Mouse (Mus musculus): ENCODE results near the gene Lep.

The Lep gene

DNA sequence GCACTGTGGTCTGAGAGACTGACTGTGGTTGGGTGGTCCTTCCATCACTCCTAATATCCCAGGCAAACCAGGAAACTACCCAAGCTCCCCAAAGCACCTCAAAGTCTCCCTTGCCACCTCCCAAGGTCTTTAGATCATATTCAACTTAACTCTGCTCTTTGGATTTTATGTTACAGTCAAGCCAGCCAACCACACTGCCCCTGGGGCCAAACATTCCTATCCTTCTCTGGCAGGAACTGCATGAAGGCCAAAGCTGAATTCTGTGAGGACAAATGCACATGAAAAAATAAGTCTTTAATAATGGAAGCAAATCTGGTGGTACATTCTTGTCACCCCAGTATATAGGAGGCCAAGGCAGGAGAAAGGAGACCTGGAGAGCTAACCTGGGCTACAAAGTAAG, 16.0 kb upstream of the Lep start:
- no peak for DNase-seq (ENCODE audit: low spot score in 2 of 2)

DNA sequence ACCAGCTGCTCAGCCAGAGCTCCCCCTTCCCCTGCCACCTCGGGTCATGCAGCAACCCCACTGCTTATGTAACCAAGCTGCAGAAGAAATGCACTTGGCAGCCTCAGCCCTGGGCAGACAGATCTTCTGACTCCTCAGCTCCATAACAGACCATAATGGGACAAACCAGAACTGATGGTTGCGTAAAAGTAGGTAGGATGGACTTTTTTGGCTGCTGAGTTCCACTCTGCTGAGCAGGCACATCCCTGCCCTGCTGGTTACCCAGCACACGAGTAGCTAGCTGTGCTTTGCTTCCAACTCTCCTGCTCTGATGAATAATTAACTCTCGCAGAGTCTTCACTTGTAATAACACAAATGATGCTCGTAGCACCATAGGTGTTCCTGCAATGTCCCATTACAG, 10.1 kb upstream of the Lep start:
- no peak for DNase-seq (ENCODE audit: low spot score in 2 of 2)

DNA sequence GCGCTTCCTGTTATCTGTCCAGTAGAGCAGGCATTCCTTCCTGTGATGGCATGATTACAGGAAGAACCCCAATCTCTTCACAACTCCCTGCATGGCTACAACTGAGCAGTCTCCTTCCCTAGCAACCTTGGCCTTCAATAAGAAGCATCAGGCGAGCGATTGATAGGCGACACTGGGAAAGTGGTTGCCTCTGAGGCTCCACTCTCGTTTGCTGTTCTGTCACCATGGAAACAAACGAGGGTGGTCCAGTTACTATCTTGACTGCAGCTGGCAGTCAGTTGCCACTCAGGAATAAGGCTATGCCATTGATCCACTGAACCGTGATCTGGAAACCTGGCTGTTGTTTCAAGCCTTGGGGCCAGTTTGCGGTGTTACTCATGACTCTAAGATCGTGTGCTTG, 7.8 kb upstream of the Lep start:
- no peak for DNase-seq (ENCODE audit: low spot score in 2 of 2)

DNA sequence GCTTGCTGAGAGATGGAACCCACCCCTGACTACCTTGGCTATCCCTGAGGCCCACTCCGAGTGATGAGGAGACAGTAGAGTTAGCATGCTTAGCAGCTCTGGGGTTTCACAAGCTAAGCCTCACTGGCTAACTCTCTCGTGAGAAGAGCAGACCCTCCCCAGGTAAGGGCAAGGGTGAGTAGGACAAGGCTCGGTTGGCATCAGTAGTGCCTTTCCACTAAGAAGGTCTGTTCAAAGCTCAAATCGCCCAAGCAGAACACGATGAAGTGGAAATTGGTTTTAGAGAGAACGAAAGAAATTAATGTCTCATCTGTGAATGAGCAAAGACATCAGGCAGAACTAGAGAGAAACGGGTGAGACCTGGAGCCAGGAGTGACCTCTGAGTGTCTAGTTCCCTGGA, 6.8 kb upstream of the Lep start:
- no peak for DNase-seq (ENCODE audit: low spot score in 2 of 2)

DNA sequence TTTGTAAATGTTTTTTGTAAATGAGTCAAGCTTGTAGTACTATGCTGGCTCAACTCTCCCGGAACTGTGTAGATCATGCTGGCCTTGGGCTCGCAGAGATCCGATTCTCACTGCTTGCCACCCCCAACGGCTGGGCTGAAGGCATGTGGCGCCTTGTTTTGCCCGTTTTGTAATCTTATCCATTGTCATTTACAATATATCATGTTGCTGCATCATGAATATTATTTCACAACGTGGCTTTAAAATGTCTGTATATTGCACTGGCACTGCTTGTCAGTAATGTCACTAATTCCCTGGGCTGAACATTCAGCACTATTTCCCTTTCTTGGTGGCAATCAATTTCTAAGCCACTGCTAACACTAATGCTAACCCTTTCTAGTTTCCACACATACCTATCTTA, 3.6 kb upstream of the Lep start:
- DNase-seq (ENCODE audit: low spot score in 2 of 2), result no peak

DNA sequence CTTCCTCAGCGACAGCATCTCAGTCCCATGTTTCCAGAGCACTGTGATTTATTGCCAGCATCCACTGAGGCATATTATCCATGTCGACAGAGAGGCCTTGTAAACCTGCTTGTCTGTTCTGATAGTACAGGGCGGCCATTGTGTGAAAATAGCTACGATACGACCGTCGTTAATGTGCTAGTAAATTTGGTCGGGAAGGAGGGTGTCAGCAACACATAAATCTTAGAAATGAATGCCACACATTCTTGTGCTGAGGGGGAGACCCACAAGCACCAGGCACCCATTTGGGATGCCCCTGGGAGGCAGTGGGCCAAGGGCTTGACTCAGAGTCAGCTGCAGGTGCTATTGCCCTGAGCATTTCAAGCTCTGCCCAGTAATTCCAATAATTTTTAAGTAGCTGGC, 6.4 kb downstream of the Lep start:
- DNase-seq (ENCODE audit: low spot score in 2 of 2), result no peak

DNA sequence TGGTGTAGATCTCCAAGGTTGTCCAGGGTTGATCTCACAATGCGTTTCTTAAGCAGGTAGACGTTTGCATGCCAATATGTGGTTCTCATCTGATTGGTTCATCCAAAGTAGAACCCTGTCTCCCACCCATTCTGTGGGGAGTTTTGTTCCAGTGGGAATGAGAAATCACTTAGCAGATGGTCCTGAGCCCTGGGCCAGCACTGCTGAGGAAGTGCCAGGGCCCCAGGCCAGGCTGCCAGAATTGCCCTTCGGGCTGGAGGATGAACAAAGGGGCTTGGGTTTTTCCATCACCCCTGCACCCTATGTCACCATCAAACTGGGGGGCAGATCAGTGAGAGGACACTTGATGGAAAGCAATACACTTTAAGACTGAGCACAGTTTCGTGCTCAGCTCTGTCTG, 12.2 kb downstream of the Lep start:
- DNase-seq (ENCODE audit: low spot score in 2 of 2), result no peak

DNA sequence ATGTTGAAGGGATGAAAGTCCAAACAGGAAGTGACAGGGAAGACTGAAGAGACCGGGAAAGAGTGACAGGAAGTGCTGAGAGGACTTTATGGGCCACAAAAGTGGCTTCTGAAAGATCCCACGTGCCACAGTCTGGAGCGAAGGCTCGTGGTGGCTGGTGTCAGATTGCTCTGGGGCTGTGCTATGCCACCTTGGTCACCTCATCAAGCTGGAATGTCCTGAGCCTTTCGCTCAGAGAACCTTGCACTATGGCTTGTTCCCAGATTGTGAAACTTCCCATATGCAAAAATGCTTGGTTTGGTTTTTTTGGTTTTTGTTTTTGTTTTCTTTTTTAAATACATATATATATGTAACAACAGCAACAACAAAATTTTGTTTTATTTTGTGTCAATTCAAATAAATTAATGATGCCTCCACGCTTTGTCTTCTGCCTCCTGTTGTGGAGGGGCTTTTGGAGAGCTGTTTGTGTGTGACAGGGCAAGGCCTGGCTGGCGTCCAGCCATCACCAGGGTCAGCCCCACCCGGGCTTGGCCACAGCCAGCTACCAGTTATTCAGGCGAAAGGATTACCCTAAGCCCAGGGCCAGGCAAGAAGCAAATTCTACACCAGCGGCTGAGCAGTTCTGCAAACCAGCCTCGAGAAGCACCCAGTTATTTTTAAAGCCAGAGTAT, 13.6 kb downstream of the Lep start:
- no peak for DNase-seq (ENCODE audit: low spot score in 2 of 2)

DNA sequence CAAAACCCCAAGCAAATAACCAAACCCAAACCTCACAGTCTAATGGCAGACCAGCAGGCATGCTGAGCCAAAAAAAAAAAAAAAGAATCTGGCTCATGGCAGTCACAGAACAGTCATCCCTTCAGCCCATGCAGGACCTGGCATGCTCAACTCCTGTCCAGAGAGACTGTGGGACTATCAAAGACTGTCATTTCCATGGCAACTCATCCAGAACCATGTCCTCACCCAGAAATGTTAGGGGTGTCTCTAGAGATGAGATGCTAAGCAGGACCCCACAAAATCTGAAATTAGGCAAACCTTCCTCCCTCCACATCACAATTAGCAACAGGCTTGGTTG, 14.1 kb downstream of the Lep start:
- no peak for DNase-seq (ENCODE audit: low spot score in 2 of 2)

DNA sequence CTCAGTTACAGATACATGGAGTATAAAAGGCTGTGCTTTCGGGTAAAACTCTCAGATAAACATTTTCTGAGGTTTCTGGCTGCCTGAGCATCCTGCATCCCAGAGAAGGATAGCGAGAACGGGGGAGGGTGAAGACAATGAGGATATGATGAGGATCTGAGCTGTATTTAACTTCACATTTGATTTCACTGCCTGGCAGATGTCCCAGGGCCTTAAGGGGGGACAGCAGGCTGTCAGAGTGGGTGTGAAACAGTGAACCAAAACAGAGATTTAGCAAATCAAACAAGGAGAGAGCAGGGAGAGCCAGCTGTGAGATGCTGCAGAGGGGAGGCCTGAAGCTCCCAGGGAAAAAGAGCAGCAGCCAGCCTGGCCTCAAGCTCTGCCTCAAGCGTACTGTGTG, 19.3 kb downstream of the Lep start:
- no peak for DNase-seq (ENCODE audit: low spot score in 2 of 2)

DNA sequence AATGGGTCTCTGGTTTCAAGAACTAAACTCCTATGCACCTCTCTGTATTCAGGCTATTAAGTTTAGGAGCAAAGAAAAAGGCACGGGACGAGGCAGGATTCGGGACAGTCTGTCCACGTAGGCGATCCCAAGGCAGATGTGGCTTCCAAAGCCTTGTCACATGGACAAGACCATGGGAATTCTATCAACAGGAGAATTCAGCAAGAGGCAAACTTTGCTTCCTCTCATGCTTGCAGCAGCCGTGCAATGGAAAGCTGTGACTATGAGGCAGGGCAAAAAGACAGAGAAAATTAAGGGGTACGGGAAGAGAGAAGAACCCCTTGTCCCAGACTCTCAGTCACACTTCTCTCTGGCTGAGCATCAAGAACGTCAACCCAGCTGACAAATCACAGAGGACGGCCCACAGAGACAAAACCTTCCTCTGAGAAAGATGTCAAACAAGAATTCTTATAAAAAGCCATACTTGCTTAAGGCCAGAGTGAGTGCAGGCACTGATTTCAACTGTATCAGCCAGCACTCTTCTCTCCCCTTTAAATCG, 21.9 kb downstream of the Lep start:
- no peak for DNase-seq (ENCODE audit: low spot score in 2 of 2)

DNA sequence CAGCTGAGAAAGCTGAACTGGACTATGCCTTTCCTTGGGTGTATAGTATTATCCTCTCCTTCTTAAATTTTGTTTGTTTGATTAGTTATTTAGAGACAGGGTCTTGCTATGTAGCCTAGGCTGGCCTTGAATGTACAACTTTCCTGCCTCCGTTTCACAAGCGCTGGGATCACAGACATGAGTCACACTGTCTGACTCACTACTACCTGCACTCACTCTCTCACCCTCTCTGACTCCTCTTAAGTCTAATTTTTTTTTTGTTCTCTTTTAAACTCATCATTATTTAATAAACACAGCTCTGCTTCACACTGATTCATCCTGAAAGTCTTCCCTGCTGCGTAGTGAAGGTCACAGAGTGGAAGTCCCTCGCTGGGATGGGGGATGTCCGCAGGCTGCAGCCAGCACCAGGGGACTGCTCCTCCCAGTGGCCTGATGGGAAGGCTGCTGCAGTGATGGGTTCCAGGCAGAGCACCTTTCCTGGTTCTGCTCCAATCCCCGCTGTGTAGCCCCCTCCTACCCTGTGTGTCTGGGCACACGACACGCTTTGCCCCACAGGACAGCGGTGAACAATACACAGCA, 22.8 kb downstream of the Lep start:
- no peak for DNase-seq (ENCODE audit: low spot score in 2 of 2)

DNA sequence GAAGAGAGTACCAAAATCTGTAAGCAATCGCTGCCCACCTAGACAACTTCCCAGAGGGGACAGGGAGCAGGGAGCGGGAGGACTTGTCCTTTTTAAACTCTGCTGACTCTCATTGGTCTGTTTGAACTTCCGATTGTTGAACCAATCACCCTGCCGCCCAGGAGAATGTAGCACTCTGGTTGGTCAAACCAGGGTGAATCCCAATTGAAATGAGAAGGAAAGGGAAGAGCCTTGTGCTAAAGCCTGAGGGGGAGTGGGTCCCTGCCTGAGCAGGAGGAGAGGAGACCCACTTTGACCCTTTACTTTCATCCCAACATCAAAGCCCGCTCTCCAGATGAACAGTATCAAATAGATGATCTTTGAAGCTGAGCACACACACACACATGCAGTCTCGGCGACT, 24.4 kb downstream of the Lep start:
- DNase-seq (ENCODE audit: low spot score in 2 of 2), result no peak

DNA sequence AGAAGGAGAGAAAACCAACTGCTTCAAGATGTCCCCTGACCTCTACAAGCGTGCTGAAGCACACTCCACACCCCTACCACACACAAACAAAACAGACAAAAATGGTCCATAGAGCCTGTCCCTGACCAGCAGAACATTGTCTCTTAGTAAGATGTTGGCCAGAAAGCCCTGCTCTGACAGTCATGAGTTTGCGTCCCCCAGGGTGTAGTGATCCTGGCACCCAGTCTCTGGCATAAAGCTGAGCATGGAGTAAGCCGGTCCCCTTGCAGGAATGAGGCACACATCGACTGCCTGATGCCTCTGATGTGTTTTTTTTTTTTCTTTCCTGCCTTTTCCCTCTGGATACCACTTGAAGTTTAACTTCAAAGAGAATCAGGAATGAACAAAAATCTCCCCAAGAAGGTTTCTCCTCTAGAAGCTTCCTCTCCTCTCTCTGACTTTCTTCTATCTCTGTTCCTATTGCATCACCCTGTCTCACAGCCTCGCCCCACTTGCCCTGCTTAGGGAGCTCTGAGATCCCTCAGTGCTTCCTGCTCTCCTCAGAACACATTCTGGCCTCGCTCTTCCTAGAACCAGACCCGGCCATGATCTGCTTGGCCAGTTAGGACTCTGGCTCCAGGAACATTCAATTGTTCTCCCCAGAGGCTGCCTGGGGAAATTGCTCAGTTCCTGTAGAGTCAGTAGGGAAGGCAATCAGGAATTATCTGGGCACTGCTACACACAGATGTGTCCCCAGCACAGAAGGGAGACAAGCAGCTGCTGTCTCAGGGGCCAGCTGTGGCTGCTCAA, 28.1 kb downstream of the Lep start:
- no peak for DNase-seq (ENCODE audit: low spot score in 2 of 2)

DNA sequence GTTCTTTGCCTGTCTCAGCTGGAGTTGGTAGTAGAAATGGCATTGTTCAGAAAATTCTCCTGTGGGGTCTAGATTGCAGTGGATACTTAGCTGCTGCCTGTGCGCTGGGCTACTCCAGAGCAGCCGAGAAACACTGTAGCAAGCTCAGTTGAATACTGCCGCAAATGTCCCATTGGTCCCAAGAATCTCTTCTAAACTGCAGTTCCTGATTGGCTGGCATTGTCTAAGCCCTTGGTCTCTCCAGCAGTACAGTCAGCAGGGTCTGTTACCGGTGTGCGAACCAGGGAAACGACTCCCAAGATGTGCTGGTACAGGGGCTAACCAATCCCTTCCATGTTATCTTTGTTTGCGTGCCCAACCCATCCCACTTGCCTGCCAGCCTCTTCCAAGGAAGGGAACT, 32.2 kb downstream of the Lep start:
- DNase-seq (ENCODE audit: low spot score in 2 of 2), result no peak

DNA sequence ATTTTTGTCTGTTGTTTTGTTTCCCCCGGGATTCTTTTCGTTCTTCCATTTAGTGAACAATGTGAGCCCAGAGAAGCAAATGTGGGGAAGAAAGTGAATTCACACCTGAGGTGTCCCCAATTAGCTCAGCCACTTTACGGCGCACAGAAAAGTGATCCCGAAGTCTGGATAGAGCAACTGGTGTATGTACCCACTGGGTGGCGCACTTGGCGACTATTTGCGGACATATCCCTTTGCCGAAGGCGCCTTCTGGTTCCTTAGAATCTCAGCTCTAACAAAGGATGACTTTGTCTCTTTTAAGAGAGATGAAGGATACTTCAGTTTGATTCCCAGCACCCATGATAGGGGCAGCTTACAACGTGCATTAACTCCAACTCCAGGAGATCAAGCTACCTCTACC, 32.9 kb downstream of the Lep start:
- no peak for DNase-seq (ENCODE audit: low spot score in 2 of 2)

DNA sequence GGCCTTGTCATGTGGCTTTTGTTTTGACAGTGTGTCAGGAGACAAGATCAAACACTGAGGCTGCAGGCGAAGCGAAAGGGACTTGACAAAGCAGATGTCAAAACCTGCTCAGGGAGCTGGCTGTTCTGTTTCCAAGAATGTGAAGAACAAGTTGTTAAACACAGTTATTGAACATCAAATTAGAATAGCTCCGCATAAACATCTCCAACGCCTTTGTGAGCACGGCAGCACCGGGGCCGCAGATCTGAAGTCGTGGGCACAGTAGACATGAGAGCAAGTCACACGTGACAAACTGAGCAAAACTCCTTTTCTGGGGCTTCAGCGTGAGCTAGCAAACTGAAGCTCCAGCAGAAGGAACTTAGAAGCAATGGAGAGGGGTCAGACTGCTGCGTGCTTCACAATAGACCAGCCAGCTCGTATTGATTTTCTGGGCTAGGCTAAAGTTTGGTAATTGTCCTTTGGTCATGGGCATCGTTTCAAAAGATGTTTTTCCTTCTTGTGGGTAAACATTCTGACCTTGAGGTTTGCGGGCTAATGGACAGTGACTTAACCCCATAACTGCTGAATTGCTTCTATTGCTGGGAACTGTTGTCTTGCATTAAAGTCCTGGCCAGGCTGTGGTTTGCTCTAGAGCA, 39.6 kb downstream of the Lep start:
- no peak for DNase-seq (ENCODE audit: low spot score in 2 of 2)

DNA sequence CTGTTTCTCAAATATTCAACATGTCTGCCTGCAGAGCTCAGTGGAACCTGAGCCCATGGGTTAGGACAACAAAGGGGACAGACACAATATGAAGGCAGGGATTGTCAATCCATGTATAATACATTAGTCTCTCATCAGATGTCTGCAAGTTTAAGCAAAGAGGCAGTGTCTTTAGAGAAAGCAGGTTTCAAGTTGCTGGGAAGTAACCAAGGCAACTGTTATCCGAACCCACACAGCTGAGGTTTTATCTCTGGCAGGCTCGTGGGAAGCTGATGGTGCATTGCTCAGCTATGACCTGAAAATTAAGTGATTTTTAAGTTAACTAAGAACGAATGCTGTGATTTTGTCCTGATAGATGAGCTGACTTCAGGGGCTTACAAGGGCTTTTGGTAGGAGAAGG, 40.4 kb downstream of the Lep start:
- no peak for DNase-seq (ENCODE audit: low spot score in 2 of 2)

DNA sequence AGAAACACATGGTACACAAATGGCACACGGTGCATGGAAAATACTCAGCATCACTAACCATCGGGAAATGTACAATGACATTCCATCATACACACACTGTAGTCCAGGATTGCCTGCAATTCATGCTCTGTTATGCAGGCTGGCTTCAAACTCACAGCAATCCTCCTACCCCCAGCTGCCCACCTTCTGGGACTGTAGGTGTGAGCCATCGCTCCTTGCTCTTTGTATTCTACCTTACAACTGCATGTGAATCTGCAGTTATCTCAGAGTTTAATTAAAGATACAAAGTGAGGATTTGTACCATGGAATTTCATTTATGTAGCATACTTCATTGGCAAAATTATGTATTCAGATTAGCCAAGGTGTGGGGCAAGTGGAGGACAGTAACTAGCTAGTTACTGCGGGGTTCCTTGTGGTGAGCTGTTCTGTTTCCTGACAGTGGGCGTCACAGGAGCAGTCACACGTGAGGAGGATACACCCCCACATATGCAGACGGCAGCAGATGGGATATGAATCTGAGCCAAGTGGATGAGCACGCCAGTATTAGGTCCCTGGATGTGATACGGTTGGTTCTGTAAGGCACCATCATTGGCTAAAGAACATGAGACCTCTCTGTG, 41.3 kb downstream of the Lep start:
- no peak for DNase-seq (ENCODE audit: low spot score in 2 of 2)

DNA sequence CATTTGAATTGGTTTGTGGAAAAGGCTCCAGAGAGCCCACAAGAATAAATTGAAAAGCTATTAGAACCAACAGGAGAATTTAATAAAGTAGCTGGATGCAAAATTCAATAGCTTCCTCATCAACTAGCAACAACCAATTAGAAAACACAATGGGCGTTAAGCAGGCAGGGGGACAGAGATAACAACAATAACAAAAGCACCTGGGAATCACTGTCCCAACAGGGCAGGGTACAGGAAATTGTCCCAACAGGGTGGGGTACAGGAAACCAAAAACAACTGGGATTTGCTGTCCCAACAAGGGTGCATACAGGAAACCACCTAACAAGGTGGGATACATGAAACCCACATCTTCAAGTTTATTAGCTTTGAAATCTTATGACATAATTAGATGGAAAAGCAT, 48.4 kb downstream of the Lep start:
- DNase-seq (ENCODE audit: low spot score in 2 of 2), result no peak

DNA sequence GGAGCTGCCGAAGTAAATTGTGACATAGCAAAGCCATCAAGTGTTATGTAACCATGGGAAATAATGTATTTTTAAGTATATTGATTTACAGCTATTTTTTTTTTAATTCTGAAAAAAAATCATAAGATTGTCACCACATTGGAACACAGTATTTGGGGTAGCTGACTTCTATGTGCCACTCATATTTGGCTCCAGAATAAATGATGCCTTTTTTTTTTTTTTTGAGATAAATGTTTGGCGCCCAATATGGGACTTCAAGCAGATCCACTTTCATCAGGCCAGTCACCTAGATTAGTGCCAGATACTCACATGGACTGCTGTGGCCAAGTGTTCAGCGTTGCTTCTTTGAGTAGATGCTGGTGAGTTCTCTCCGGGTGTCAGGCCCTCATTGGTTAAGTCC, 51.5 kb downstream of the Lep start:
- DNase-seq (ENCODE audit: low spot score in 2 of 2), result no peak

DNA sequence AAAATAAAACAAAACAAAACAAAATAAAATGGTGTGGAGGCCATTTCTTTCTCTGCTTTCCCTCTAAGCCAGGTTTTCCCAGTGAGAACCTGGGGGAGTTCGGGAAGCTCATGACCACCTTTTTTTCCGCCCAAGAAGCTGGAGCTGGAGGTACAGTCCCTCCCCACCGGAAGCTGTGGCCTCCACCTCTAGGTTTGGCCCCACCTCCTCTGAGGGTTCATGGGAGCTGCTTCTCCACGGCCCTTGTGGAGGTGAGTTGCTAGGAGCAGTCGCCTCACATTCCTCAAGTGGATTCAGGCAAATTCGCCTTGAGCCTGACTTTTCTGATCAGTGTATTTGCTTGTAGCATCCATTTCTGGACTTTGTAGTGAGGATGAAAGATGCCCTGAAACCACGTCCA, 55.7 kb downstream of the Lep start:
- DNase-seq (ENCODE audit: low spot score in 2 of 2), result no peak

Measured in spleen, postnatal 10 days (tissue).